Mouse (Mus musculus) layer of hippocampus, postnatal 36 days (tissue): ENCODE measurements at regions not wholly inside any gene's neighbourhood (a gene's known extent, or its start where the extent isn't known, plus 50 kb on each side); places are given as distances from the start of the nearest gene placed in this dataset.

ENCODE experiments used
- DNase-seq, 2 experiments: peaks; one replicate each; pipeline ENCODE4 v3.0.0; 2022

DNA sequence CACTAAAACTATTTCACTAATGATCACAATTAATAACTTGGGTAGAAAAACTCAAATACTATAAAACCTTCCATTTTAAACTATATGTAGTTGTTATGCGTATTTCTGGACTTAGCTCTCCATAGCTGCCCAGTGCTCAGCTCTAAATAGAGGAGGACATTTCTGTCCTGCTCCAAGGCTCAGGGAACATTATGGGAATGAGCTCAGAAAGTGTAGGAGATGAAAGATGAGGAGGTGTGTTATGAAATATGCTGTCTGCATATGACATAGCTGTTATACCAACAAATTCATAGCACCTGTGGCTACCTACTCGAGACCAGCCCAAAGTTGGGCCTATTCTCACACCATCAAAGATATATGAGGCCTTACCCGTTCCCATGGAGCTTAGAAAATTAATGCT is 106.3 kb downstream of the Aldh8a1 start:
- no peak for DNase-seq

DNA sequence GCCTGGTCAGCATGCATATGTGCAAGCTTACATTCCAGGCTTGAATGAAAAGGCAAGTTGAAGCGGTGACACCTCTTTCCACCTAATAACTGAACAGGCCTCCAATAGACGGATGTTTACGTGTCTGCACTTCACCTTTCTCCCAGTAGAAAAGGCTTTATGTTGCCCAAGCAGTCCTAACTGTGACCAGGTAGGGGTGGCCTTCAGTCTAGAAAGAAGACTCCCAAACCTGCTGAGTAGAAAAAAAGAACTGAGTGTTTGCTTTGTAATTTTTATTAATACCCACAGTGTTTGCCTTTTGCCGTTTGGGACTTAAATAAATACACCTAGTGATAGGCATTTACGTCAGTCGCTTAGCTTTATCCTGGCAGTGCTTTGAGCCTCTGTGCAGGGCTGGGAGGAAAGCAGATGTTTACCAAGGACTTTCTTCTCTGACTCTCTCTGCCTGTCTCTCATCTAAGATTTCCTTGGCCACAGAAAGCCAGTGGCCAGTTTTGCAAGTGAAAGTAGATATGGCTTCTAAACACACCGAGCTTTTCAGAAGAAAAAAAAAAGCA is 104.5 kb upstream of the 1700020N01Rik start:
- no peak for DNase-seq

DNA sequence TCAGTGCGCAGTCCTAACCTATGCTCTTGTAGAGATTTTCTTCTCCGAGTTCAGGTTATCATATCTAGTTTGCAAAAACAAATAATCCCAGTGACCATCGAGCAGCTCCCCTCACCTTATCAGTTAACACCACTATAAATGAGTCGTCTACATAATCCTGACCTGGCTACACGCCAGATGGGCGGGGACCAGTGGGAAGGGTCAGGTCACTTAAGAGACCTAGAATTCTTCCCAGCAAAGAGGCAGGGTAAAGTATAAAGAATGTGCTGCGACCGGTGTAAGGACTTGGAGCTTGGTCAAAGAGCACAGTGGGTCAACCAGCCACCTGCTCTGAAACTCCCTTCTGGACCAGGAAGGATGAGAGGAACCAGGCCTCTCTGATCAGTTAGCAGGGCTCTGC is 102.0 kb upstream of the 1700020N01Rik start:
- no peak for DNase-seq

DNA sequence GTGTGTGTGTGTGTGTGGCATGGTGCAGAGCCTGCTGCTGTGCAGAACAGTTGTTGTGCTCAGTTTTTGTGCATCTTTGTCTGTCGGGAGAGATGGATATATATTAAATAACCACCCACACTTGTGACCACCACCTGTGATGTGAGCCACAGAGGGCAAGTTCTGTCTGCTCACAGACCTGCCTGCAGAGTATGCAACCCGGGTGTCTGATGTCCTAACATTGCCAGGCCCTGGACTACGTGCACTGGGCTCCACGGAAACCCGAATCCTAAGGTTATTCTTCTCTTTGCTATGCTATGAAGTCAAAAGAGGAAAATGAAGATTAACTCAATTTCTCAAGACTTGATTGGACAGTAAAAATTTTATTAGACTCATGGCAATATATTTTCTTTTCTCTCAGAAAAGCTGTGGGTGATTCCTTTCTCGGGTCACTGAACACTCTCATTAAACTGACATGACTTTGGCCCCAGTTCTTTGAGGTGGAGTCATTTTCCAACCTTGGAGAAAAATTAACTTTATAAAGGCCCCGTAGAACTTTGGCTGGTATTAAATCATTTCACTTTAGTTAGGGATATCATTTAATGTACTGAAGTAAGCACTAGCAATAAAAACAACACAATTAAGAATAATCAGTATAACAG is 100.6 kb upstream of the 1700020N01Rik start:
- no peak for DNase-seq

DNA sequence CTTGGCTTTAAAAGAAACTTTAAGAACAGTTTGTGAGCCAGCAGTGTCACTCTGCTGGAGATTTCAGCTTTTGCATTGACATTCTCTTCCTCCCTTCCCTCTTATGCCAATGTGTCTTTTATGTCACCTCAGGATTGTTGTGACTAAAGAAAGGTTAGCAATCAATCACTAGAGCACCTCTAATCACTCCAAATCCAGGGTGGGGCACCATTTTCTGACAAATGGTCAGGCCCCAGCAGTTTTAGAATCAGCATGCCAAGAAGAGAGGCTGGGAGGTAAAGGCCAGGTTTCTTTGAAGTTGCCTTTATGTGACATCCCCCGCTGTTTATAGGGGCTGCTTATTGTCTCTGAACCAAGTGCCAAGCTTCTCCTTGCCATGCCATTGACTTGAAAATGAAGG is 98.4 kb upstream of the 1700020N01Rik start:
- DNase-seq = no peak

DNA sequence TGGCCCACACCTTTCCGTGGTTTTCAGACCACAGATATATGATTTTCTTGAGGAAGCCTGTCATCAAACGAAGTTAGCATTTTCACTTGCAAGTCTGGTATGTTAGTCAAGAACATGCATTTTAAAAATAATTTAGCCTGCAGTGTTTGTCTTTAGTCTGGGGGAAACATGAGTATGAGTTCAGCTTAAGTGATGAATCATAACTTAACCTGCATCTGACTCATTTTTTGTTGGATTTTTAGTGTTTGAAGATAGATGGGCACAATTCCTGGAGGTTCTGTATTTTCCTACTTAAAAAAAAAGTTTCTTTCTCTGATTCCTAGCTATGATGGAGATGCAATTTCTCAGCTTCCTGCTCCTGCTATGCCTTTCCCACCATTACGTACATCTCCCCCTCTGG is 95.8 kb upstream of the 1700020N01Rik start:
- no peak for DNase-seq

DNA sequence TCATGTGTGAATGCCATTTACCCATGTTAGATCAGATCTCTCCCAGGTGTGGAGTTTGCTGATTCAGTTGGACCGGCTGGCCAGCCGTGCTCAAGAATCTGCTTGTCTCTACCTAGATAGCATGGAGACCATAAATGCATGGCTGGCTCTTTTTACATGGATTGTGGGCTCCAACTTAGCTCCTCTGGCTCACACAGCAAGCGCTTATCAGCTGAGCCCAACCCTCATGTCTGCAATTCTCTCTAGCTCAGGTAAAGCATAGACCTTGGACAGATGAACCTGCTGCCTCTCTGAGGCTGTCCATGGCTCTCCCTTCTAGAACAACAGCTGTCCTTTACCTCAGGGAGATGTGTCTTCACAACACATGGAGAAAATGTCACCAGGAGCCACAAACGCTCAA is 94.8 kb upstream of the 1700020N01Rik start:
- no peak for DNase-seq

DNA sequence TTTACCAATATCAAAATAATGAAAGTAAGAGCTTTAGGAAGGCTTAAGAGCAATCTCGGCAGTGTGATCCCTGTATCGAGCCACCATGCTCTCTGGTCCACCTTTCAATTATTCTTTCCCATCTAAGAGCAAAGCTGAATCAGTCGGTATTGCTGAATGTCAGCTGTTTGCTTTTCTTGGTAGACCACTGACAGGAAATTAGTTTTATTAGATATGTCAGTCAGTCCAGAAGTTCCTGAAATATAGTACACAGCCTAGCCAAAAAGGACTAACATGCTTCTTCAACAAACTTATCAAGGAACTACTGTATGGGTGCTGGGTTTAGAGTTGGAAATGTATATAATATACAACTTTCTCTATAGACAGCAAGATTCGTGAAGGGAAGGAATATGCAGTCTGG is 91.3 kb upstream of the 1700020N01Rik start:
- no peak for DNase-seq

DNA sequence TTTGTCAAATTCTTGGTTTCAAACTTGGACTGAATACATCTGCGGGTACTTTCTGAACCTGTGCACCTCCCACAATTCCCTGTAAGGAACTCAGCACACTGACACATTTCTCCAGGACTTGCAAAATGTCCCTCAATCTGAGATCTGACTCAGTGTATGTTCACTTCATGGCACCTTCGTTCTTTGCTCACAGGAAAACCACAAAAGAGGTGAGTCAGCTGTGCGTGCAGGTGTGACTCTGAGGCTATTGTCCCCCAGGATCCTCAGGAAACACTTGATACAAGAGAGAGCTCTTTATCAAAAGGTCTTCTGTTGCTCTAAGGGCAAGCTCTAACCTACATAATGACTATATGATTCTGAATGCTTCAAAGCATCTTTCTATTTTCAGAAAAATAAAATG is 88.5 kb upstream of the 1700020N01Rik start:
- no peak for DNase-seq

DNA sequence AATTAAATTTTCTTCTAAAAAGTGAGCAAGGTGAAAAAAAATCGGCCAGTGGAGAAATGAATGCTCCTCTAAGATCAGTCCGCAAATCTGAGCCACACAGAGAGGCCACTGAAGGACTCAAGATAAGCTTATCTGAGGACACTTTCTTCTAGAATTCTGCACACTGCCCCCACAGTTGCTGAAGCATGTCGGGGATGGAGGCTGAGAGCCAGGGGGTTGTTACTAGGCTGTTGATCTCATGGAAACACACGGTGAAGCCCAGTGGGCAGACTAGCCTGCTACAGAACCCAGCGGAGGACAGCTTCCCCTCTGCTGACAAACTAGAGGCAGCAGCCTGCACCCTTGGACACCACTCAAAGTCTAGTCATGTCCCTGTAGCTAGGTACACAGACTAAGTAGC is 81.6 kb upstream of the 1700020N01Rik start:
- no peak for DNase-seq

DNA sequence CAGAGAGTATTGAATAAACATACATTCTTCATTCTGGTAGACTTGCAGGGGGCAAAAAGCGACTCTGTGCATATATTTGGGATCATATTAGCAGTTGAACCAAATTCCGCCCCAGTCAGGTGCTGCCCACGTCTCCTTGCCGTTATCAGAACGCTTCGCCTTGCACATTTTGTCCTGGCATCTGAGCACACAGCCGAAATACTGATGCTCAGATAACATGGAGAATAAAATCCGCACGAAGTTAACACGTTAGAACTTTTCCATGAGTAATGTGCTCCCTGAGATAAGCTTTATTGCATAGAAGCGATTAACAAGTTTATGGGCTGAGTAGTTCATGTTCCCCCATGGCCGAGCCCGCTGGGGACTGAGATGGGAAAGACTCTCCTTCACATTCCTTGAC is 80.5 kb upstream of the 1700020N01Rik start:
- no peak for DNase-seq

DNA sequence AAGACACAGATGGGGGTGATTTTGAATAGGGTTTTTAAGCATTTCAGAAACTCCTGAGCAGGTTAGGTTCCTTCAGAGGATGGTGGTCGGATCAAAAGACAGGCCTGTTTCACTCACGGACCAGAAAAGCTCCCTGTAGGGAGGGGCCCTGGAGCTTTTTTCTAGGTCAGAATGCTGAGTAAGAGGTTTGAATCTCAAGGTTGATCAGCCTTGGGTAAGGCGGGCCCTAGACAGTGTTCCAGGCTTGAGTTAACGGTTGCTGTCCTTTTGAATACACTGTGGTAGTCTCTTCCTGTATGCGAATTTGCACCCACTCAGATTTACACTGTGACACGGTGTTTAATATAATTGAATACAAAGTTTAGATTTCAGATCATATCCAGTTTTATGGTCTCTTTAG is 75.2 kb upstream of the 1700020N01Rik start:
- DNase-seq = no peak

DNA sequence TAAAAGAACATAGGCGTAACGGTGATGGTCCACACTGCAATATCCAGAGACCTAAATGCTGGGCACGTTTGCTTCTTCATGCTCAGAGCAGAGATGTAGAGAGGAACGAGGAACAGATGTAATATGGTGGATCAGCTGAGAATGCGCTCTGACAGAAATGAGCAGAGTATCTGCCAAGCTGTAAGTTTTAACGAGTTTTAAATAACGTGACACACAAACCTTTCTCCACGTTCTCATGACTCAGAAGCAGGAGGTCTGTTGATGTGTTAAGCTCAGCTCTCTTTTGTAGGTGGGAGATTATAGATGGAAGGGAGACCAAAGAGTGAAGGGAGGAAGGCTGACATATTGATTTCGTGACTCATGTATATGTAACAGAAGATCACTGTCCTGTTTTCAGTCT is 72.1 kb upstream of the 1700020N01Rik start:
- no peak for DNase-seq

DNA sequence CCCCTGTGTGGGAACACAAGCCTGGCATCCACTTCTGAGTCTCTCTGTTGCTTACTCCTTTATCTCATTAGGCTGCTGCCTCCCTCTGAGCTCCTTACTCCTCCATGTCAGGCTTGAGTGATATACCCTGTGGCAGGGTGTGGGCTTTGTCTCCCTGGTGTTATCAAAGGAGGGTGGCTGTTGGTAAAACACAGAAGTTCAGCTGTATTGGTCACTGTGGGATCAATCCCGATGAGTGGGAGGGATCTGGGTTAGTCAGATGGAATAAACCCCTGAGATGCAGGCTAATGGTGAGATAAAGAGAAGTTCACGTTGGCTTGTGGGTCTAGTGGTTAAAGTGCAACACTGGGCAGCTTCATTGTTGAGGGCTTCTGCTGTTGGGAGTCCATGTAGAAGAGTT is 67.4 kb upstream of the 1700020N01Rik start:
- DNase-seq = no peak

DNA sequence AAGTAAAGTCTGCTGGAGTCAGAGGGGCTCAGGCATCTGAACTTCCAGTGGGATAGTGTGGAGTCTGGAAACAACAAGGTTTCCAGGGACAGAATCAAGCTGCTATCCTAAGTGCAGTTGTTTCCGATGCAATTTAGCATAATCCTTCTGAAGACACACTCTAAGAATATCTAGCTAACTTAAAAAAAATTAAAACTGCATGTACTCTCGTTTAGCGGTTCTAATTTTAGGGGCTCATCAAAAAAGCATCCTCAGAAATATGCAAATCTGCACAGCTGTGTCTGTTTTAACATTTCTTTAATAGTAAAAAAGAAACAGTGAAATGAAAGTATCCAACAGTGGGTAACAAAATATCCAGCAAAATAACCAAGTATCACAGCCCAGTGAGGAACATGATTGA is 64.5 kb upstream of the 1700020N01Rik start:
- DNase-seq = no peak

DNA sequence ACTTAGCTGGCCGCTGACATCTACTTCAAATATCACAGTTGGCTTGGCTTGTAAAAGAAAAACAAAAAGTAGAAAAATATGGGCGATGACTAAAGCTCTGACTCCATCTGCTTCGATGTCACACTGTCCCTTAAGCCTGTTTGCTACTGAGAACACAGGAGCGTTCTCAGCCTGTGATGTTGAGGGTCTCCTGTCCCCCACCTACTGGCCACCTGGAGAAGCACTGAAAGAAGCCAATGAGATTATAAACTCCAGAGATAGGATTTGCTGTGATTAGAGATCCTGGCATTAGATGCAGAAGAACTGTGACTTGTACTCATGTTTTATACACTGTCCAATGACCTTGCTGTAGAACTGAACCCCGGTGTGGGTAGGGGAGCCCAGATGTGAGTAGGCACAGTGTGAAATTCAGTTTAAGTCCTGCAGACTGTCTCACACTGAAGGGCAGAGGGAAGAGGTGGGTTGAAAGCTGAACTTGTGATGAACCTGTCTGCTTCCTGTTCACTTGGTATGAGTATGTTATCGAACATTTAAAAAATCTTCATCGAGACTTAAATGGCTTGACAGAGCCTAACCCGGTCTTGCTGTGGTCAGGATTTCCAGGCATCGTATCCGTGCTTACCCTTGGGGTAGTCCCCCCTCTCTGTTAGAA is 63.7 kb upstream of the 1700020N01Rik start:
- no peak for DNase-seq

DNA sequence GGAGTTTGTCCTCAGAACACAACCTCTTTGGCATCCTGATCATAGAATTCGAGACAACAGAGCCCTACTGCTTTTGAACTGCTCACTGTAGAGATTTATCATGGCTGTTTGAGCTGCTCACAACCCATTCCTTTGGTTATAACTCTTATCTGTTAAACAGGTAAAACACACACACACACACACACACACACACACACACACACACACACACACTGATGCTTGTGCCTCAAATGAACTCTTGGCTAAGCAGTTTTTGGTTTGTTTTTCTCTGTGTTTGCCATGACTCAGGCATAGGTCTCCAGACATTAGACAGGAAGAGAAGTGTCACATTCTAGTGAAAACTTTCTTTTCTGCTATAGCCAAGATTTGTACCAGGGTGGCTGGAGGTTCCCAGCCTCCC is 60.8 kb upstream of the 1700020N01Rik start:
- DNase-seq = no peak

DNA sequence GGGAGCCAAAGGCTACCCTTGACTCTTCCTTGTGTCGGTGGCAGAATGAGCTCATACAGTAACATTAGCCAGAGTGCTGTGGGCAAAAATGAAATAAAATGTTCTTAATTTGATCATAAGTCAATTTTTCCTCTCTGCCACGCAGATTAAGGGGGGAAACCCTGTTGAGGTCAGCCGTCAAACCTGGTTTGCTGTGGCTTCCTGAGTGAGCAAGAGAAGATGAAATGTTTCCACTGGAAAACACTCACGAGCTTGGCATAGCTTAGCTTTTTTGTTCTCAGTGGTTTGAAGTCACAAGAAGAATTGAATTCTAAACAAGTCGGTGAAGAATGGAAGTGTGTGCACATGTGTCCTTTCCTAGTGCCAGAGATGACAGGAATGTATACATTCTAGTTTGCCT is 57.3 kb upstream of the 1700020N01Rik start:
- DNase-seq = no peak

DNA sequence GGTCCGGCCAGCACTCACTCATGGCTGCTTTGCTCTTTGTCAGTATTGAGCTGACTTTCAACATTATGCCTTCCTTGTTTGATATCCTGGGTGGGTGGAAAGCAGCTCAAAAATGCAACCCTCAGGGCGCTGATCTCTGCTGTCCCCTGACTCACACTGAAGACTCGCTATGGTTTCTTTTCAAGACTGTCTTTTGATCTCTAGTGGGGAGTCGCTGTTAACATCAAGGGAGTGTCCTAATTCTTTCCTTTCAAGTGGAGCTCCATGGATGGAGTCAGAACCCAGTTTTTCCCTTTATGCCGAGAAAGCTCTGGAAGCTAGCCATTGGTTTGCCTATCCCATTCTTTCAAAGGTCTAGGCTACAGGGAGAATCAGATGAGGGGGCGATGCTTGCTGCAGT is 54.5 kb upstream of the 1700020N01Rik start:
- no peak for DNase-seq
